Mouse (Mus musculus) forebrain, embryonic 14.5 days (tissue): ENCODE measurements around the gene Ccdc51. TPM values are rescaled to one million over a fixed set of nuclear protein-coding genes. Genes with fewer than 3 reads are reported as not detected.

Experiments used
- ATAC-seq: fragments of 200-750 bp; cut with Nextera tagmentation; 2 replicates; pipeline ENCODE4 v1.8.0; 2017; ENCODE audit warnings: mild to moderate bottlenecking, moderate library complexity
- DNase-seq: peaks from one replicate; pipeline ENCODE4 v3.0.0-alpha.2; 2015; ENCODE audit warnings: low spot score
- H3K27ac ChIP-seq: fragments of 300-500 bp; sonication (generic); 2 replicates; pipeline ENCODE4 v1.5.1; 2014; ENCODE audit warnings: low read depth, mild to moderate bottlenecking, control low read depth, low read length, moderate library complexity
- H3K27me3 ChIP-seq: fragments of 300-500 bp; sonication (generic); replicated peaks from 2 replicates; pipeline ENCODE4 v1.6.1; 2014; ENCODE audit warnings: low read length, control low read depth, mixed read lengths; ENCODE audit not compliant: control insufficient read depth, insufficient read depth
- H3K36me3 ChIP-seq: fragments of 300-500 bp; sonication (generic); 2 replicates; pipeline ENCODE4 v1.6.1; 2014; ENCODE audit warnings: low read length, control low read depth; ENCODE audit not compliant: control insufficient read depth, insufficient read depth
- H3K4me1 ChIP-seq: fragments of 300-500 bp; sonication (generic); 2 replicates; pipeline ENCODE4 v1.6.1; 2014; ENCODE audit warnings: antibody characterized with exemption, low read length, control low read depth; ENCODE audit not compliant: control insufficient read depth, insufficient read depth
- H3K4me2 ChIP-seq: fragments of 300-500 bp; sonication (generic); 2 replicates; pipeline ENCODE4 v1.6.1; 2014; ENCODE audit warnings: mild to moderate bottlenecking, control low read depth, low read length
- H3K4me3 ChIP-seq: fragments of 300-500 bp; sonication (generic); 2 replicates; pipeline ENCODE4 v1.5.1; 2014; ENCODE audit warnings: low read depth, low read length, control low read depth
- H3K9ac ChIP-seq: fragments of 300-500 bp; sonication (generic); 2 replicates; pipeline ENCODE4 v1.6.1; 2014; ENCODE audit warnings: mild to moderate bottlenecking, low read length, control low read depth, moderate library complexity
- H3K9me3 ChIP-seq: fragments of 300-500 bp; sonication (generic); replicated peaks from 2 replicates; pipeline ENCODE4 v1.6.1; 2016; ENCODE audit warnings: low read length, control low read depth, mixed read lengths; ENCODE audit not compliant: control insufficient read depth
- WGBS: fragments of 180-500 bp; shearing (Covaris S2); extraction: QIAGEN DNeasy Blood & Tissue Kit; methylation state at CpG from one replicate; pipeline ENCODE4 v1.1.7; 2014; 5-methylcytosine and 5-hydroxymethylcytosine counted together
- polyA plus RNA-seq: library from polyadenylated mRNA; unstranded; fragments of >200 nt; fragmentation: Nextera tagmentation; extraction: Ambion mirVana; gene quantifications from 2 replicates; pipeline ENCODE4 v1.2.1, GENCODE M21; 2014

Gene Ccdc51
- polyA plus RNA-seq, result 19.4 and 21.2 TPM in 2 replicates

- Histone ChIP-seq H3K27me3 (no peaks in the 10 kb centered on the region), H3K4me2 (peak within 1 kb of the TSS; percentile 90), H3K4me3 (peak within 1 kb of the TSS; percentile 78), H3K9me3 (no peaks in the 10 kb centered on the region), H3K9ac (peak within 1 kb of the TSS; percentile 87), H3K4me1 (peaks cover 12% of the 10 kb centered on the region), H3K27ac (peak within 1 kb of the TSS; percentile 54; the same call in 1 of the 2 replicates), H3K36me3 (peaks cover 23% of the 10 kb centered on the region)
- DNase-seq (peak; percentile 92), ATAC-seq (peak; percentile 98)
- under 1% methylated on average over 37 of the region's 37 CpGs for WGBS
Measured at GRCm38 (mm10) chr9:109082124-109082800, at the start of gene Ccdc51, which contains the start of gene Tma7. Gene Ccdc51 (plus strand): TSS chr9:109082493. Gene Tma7 (minus strand): TSS chr9:109082587.

GRCm38 (mm10) chr9:109038086-109038895, 44.0 kb upstream of the Ccdc51 start, which contains the start of gene Shisa5:
Gene Shisa5 (plus strand): TSS chr9:109038565.
- no peaks in the 10 kb centered on the region for H3K27me3 ChIP-seq
- under 1% methylated on average over 39 of the region's 40 CpGs for WGBS
- no peak within 1 kb of the TSS for H3K27ac ChIP-seq
- no peaks in the 10 kb centered on the region for H3K36me3 ChIP-seq
- H3K4me1 ChIP-seq, result peaks cover 5% of the 10 kb centered on the region
- peak; percentile 65 for DNase-seq
- no peaks in the 10 kb centered on the region for H3K9me3 ChIP-seq
- H3K9ac ChIP-seq, result peak within 1 kb of the TSS; percentile 73
- peak within 1 kb of the TSS; percentile 51 for H3K4me3 ChIP-seq
- peak within 1 kb of the TSS; percentile 88 for H3K4me2 ChIP-seq
- peak; percentile 82 for ATAC-seq

- DNase-seq, result no peak
Measured at GRCm38 (mm10) chr9:109038901-109039364, 43.4 kb upstream of the Ccdc51 start.

GRCm38 (mm10) chr9:109039681-109040080, 42.6 kb upstream of the Ccdc51 start:
- Histone ChIP-seq H3K27me3 (no peaks in the 10 kb centered on the region), H3K36me3 (no peaks in the 10 kb centered on the region), H3K9ac (no peak overlapping the region), H3K27ac (no peak overlapping the region), H3K4me1 (peaks cover 5% of the 10 kb centered on the region), H3K4me2 (no peak overlapping the region), H3K9me3 (no peaks in the 10 kb centered on the region), H3K4me3 (no peak overlapping the region)
- DNase-seq, result no peak
- ATAC-seq, result no peak
- 86% methylated on average over 4 of the region's 4 CpGs for WGBS

More at GRCm38 (mm10) chr9:109038901-109039364, 43.4 kb upstream of the Ccdc51 start:
- Histone ChIP-seq H3K4me3 (peak overlapping the region; percentile 51), H3K4me2 (peak overlapping the region; percentile 88), H3K9ac (peak overlapping the region; percentile 73), H3K27ac (no peak overlapping the region), H3K9me3 (no peaks in the 10 kb centered on the region), H3K4me1 (peaks cover 5% of the 10 kb centered on the region), H3K36me3 (no peaks in the 10 kb centered on the region), H3K27me3 (no peaks in the 10 kb centered on the region)
- ATAC-seq, result no peak
- 20% methylated on average over 8 of the region's 8 CpGs for WGBS

- 89% methylated on average over 8 of the region's 8 CpGs for WGBS
- Histone ChIP-seq H3K27ac (no peak overlapping the region), H3K36me3 (no peaks in the 10 kb centered on the region), H3K4me2 (no peak overlapping the region), H3K27me3 (no peaks in the 10 kb centered on the region), H3K9me3 (no peaks in the 10 kb centered on the region), H3K4me1 (peaks cover 5% of the 10 kb centered on the region), H3K9ac (no peak overlapping the region), H3K4me3 (no peak overlapping the region)
- ATAC-seq (no peak), DNase-seq (no peak)
Measured at GRCm38 (mm10) chr9:109040216-109040615, 42.1 kb upstream of the Ccdc51 start.

GRCm38 (mm10) chr9:109040906-109041305, 41.4 kb upstream of the Ccdc51 start:
- no peaks in the 10 kb centered on the region for H3K36me3 ChIP-seq
- H3K27ac ChIP-seq, result no peak overlapping the region
- H3K4me3 ChIP-seq, result no peak overlapping the region
- WGBS, result 77% methylated on average over 6 of the region's 6 CpGs
- no peak for ATAC-seq
- no peak overlapping the region for H3K4me2 ChIP-seq
- no peak overlapping the region for H3K9ac ChIP-seq
- no peak for DNase-seq
- no peaks in the 10 kb centered on the region for H3K9me3 ChIP-seq
- H3K27me3 ChIP-seq, result no peaks in the 10 kb centered on the region
- H3K4me1 ChIP-seq, result peaks cover 5% of the 10 kb centered on the region

- no peak for ATAC-seq
- Histone ChIP-seq H3K36me3 (no peaks in the 10 kb centered on the region), H3K4me1 (peaks cover 5% of the 10 kb centered on the region), H3K9me3 (no peaks in the 10 kb centered on the region), H3K27me3 (no peaks in the 10 kb centered on the region), H3K4me3 (no peak overlapping the region), H3K9ac (no peak overlapping the region), H3K4me2 (no peak overlapping the region), H3K27ac (no peak overlapping the region)
- 79% methylated on average over 7 of the region's 7 CpGs for WGBS
- no peak for DNase-seq
Measured at GRCm38 (mm10) chr9:109041351-109041750, 40.9 kb upstream of the Ccdc51 start.

GRCm38 (mm10) chr9:109046306-109046705, 36.0 kb upstream of the Ccdc51 start:
- Histone ChIP-seq H3K36me3 (no peaks in the 10 kb centered on the region), H3K4me3 (no peak overlapping the region), H3K27ac (no peak overlapping the region), H3K4me2 (no peak overlapping the region), H3K27me3 (no peaks in the 10 kb centered on the region), H3K9ac (no peak overlapping the region), H3K9me3 (no peaks in the 10 kb centered on the region), H3K4me1 (no peaks in the 10 kb centered on the region)
- peak; percentile 54 for DNase-seq
- no peak for ATAC-seq
- 30% methylated on average over 5 of the region's 5 CpGs for WGBS
